Mouse (Mus musculus): ENCODE data around the gene Shisa4.

DNA sequence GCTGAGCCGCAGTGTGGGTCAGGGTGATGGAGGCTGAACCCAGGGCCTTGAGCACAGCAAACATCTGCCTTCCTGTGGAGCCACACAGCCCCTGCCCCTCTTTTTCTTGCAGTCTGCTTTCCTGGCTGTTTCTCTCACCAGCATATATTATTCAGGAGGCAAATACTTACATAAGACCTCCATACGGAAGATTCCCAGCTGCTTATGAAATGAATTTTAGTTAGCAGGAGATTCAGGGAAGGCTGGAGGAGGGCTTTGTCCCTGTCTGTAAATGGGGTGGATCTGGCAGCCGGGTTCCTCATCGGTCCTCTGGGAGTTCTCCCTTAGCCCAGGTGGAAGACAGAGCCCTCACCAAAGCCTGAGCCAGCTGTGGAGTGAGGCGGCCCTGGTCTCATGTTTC, 46.7 kb downstream of the Shisa4 start:
- TF ChIP-seq TCF12 (IDR thresholded peaks at IDR 0.05; ENCODE audit: insufficient read depth, poor library complexity, severe bottlenecking) (no peak), POLR2A (IDR thresholded peaks at IDR 0.05; ENCODE audit: insufficient read length, low read depth) (no peak), USF1 (IDR thresholded peaks at IDR 0.05; ENCODE audit: low read depth) (no peak), POLR2AphosphoS2 (IDR thresholded peaks at IDR 0.05; ENCODE audit: insufficient read length, low read depth) (no peak), E2F4 (IDR thresholded peaks at IDR 0.05; ENCODE audit: insufficient read depth) (no peak), MYOD1 (IDR thresholded peaks at IDR 0.05; ENCODE audit: control insufficient read depth in 1 of 3, insufficient read length in 2 of 3, low read depth in 2 of 3) (no peak), TCF3 (IDR thresholded peaks at IDR 0.05; ENCODE audit: insufficient read length, low read depth) (no peak), MYOG (IDR thresholded peaks at IDR 0.05; ENCODE audit: control insufficient read depth in 1 of 3, insufficient read depth in 1 of 3, insufficient read length in 2 of 3, low read depth in 2 of 3) (no peak)
